Mouse (Mus musculus) CH12.LX (cell line): ENCODE data around the gene Tysnd1. TPM values are rescaled to one million over a fixed set of nuclear protein-coding genes. Genes with fewer than 3 reads are reported as not detected.

ENCODE experiments used
- DNase-seq: peaks from one replicate; pipeline ENCODE4 v3.0.0-alpha.2; 2013; ENCODE audit errors: extremely low read depth
- H3K27ac ChIP-seq: 2 replicates; pipeline ENCODE4 v1.5.1; 2012; ENCODE audit warnings: low read depth, mild to moderate bottlenecking, control low read depth, moderate library complexity; ENCODE audit not compliant: insufficient read depth
- H3K27me3 ChIP-seq: replicated peaks from 2 replicates; pipeline ENCODE3; 2012; ENCODE audit warnings: inconsistent platforms
- H3K36me3 ChIP-seq, 2 experiments: replicated peaks in 1 of 2; 2 replicates each; pipeline versions ENCODE3 to v1.6.1; 2012; ENCODE audit warnings: inconsistent platforms in 1 of 2, low read length in 1 of 2, mild to moderate bottlenecking in 1 of 2, mixed read lengths in 1 of 2, moderate library complexity in 1 of 2; ENCODE audit not compliant: control insufficient read depth in 1 of 2, insufficient read depth in 1 of 2
- H3K4me1 ChIP-seq, 2 experiments: 2 replicates each; pipeline ENCODE4 v1.6.1; 2012; ENCODE audit warnings: inconsistent platforms in 1 of 2, moderate library complexity in 1 of 2; ENCODE audit not compliant: insufficient read depth in 2 of 2, control insufficient read depth in 1 of 2
- H3K4me2 ChIP-seq: 2 replicates; pipeline ENCODE4 v1.6.1; 2012; ENCODE audit warnings: low read depth, mild to moderate bottlenecking, control low read depth; ENCODE audit not compliant: poor library complexity, insufficient read depth, severe bottlenecking
- H3K4me3 ChIP-seq, 3 experiments: fragments of 150-350 bp in 1 of 3; sonication (generic) in 1 of 3; replicated peaks in 1 of 3; 2 replicates each; pipeline versions ENCODE3 to v1.5.1; 2011 to 2012; ENCODE audit warnings: low read depth in 2 of 3, low read length in 2 of 3, mild to moderate bottlenecking in 2 of 3, moderate library complexity in 2 of 3, control low read depth in 1 of 3, improper control_type of control experiment in 1 of 3, inconsistent platforms in 1 of 3, mixed read lengths in 1 of 3; ENCODE audit not compliant: poor library complexity in 1 of 3
- H3K79me2 ChIP-seq: replicated peaks from 2 replicates; pipeline ENCODE4 v1.6.1; 2012; ENCODE audit warnings: mild to moderate bottlenecking, moderate library complexity; ENCODE audit not compliant: control insufficient read depth, poor library complexity, insufficient read depth, severe bottlenecking; ENCODE audit errors: extremely low read depth
- H3K9ac ChIP-seq: 2 replicates; pipeline ENCODE4 v1.6.1; 2012; ENCODE audit warnings: low read depth, mild to moderate bottlenecking, control low read depth, moderate library complexity; ENCODE audit not compliant: insufficient read depth
- H3K9me3 ChIP-seq: replicated peaks from 2 replicates; pipeline ENCODE3; 2012; ENCODE audit warnings: low read length, inconsistent platforms, mixed read lengths
- BHLHE40 ChIP-seq: IDR thresholded peaks from 2 replicates; pipeline ENCODE4 v1.6.1; 2011; ENCODE audit warnings: mild to moderate bottlenecking, low read depth, low read length, improper control_type of control experiment
- CHD2 ChIP-seq: IDR thresholded peaks from 2 replicates; pipeline ENCODE4 v1.6.1; 2011; ENCODE audit warnings: low read length, improper control_type of control experiment
- CTCF ChIP-seq, 2 experiments: IDR thresholded peaks in 1 of 2; conservative IDR thresholded peaks in 1 of 2; 2 replicates each; pipeline ENCODE4 v1.5.1; 2011 to 2012; ENCODE audit warnings: low read depth in 2 of 2, low read length in 2 of 2, improper control_type of control experiment in 1 of 2, inconsistent platforms in 1 of 2, mild to moderate bottlenecking in 1 of 2, moderate library complexity in 1 of 2
- ELF1 ChIP-seq: IDR thresholded peaks from 2 replicates; pipeline ENCODE4 v1.6.1; 2014; ENCODE audit warnings: low read depth, mild to moderate bottlenecking, inconsistent platforms, low read length, improper control_type of control experiment
- EP300 ChIP-seq: IDR thresholded peaks from 2 replicates; pipeline ENCODE4 v1.6.1; 2011; ENCODE audit warnings: low read length, improper control_type of control experiment
- IRF4 ChIP-seq: IDR thresholded peaks from 2 replicates; pipeline ENCODE4 v1.6.1; 2014; ENCODE audit warnings: low read depth, mild to moderate bottlenecking, inconsistent platforms, low read length, improper control_type of control experiment
- JUN ChIP-seq: IDR thresholded peaks from 2 replicates; pipeline ENCODE4 v1.6.1; 2011; ENCODE audit warnings: low read depth, mild to moderate bottlenecking, low read length, improper control_type of control experiment, moderate library complexity; ENCODE audit not compliant: insufficient read depth
- JUND ChIP-seq: conservative IDR thresholded peaks from 2 replicates; pipeline ENCODE4 v1.6.1; 2011; ENCODE audit warnings: low read depth, low read length, improper control_type of control experiment
- MAFK ChIP-seq: IDR thresholded peaks from 2 replicates; pipeline ENCODE4 v1.6.1; 2011; ENCODE audit warnings: low read length, improper control_type of control experiment; ENCODE audit not compliant: insufficient replicate concordance
- MAX ChIP-seq: IDR thresholded peaks from 2 replicates; pipeline ENCODE4 v1.6.1; 2011; ENCODE audit warnings: low read length, improper control_type of control experiment
- MEF2A ChIP-seq: IDR thresholded peaks from 2 replicates; pipeline ENCODE4 v1.6.1; 2014; ENCODE audit warnings: low read depth, mild to moderate bottlenecking, inconsistent platforms, low read length, improper control_type of control experiment, borderline replicate concordance
- MXI1 ChIP-seq: IDR thresholded peaks from 2 replicates; pipeline ENCODE4 v1.6.1; 2011; ENCODE audit warnings: mild to moderate bottlenecking, low read depth, low read length, improper control_type of control experiment
- MYC ChIP-seq: IDR thresholded peaks from 2 replicates; pipeline ENCODE4 v1.6.1; 2011; ENCODE audit warnings: low read depth, mild to moderate bottlenecking, improper control_type of control experiment, low read length
- NELFE ChIP-seq: IDR thresholded peaks from 2 replicates; pipeline ENCODE4 v1.6.1; 2011; ENCODE audit warnings: low read depth, low read length, improper control_type of control experiment
- PAX5 ChIP-seq: IDR thresholded peaks from 2 replicates; pipeline ENCODE4 v1.6.1; 2012; ENCODE audit warnings: low read length, inconsistent platforms, mixed read lengths
- POLR2A ChIP-seq: IDR thresholded peaks from 2 replicates; pipeline ENCODE4 v1.6.1; 2011; ENCODE audit warnings: low read depth, mild to moderate bottlenecking, improper control_type of control experiment, low read length
- POLR2AphosphoS2 ChIP-seq: IDR thresholded peaks from 2 replicates; pipeline ENCODE4 v1.6.1; 2011; ENCODE audit warnings: low read depth, low read length, improper control_type of control experiment
- RAD21 ChIP-seq: IDR thresholded peaks from 2 replicates; pipeline ENCODE4 v1.6.1; 2011; ENCODE audit warnings: low read depth, mild to moderate bottlenecking, low read length, improper control_type of control experiment, moderate library complexity
- RCOR1 ChIP-seq: conservative IDR thresholded peaks from 2 replicates; pipeline ENCODE4 v1.6.1; 2012; ENCODE audit warnings: low read depth, mild to moderate bottlenecking, inconsistent platforms, low read length, improper control_type of control experiment
- SIN3A ChIP-seq: IDR thresholded peaks from 2 replicates; pipeline ENCODE4 v1.6.1; 2012; ENCODE audit warnings: low read length, improper control_type of control experiment, inconsistent platforms
- TBP ChIP-seq: conservative IDR thresholded peaks from 2 replicates; pipeline ENCODE4 v1.6.1; 2011; ENCODE audit warnings: low read depth, low read length, improper control_type of control experiment
- UBTF ChIP-seq: IDR thresholded peaks from 2 replicates; pipeline ENCODE4 v1.6.1; 2012; ENCODE audit warnings: low read depth, mild to moderate bottlenecking, inconsistent platforms, low read length, improper control_type of control experiment, moderate library complexity
- USF1 ChIP-seq: IDR thresholded peaks from 2 replicates; pipeline ENCODE4 v1.6.1; 2014; ENCODE audit warnings: low read depth, mild to moderate bottlenecking, inconsistent platforms, low read length, improper control_type of control experiment
- USF2 ChIP-seq: conservative IDR thresholded peaks from 2 replicates; pipeline ENCODE4 v1.6.1; 2011; ENCODE audit warnings: low read depth, low read length, improper control_type of control experiment
- ZKSCAN1 ChIP-seq: IDR thresholded peaks from 2 replicates; pipeline ENCODE4 v1.6.1; 2012; ENCODE audit warnings: low read depth, inconsistent platforms, low read length, improper control_type of control experiment, borderline replicate concordance
- ZMIZ1 ChIP-seq: IDR thresholded peaks from 2 replicates; pipeline ENCODE4 v1.6.1; 2012; ENCODE audit warnings: low read depth, mild to moderate bottlenecking, inconsistent platforms, low read length, improper control_type of control experiment
- ZNF384 ChIP-seq: IDR thresholded peaks from 2 replicates; pipeline ENCODE4 v1.6.1; 2012; ENCODE audit warnings: low read depth, low read length, improper control_type of control experiment, inconsistent platforms
- dilution Hi-C: fragments of 300-500 bp; cut with MboI; formaldehyde crosslinking; loops from 2 replicates; pipeline ENCODE4 v1.14.3; 2020; ENCODE audit warnings: low sequenced_read_pairs; ENCODE audit not compliant: extremely low pct_unique_long_range_greater_than_20kb, extremely low pct_ligation_motif_present
- in situ Hi-C: fragments of 300-500 bp; cut with MboI; formaldehyde crosslinking; loops from 3 replicates; pipeline ENCODE4 v1.14.3; 2019; ENCODE audit warnings: low sequenced_read_pairs, low pct_ligation_motif_present, low pct_unique_long_range_greater_than_20kb, mixed read lengths
- polyA plus RNA-seq: library from polyadenylated mRNA; unstranded; fragments of >175 nt; gene quantifications from 2 replicates; pipeline ENCODE4 v1.2.1, GENCODE M21; 2012; ENCODE audit warnings: low read depth; ENCODE audit not compliant: insufficient read length
- total RNA-seq, 2 experiments: library from RNA; depleted of rRNA; stranded (reverse); fragments of 300-350 nt in 1 of 2; fragments of >200 nt in 1 of 2; gene quantifications; 2 replicates each; pipeline ENCODE4 v1.2.3; 2012 to 2014

Gene Tysnd1
- total and polyA plus RNA-seq, 3 experiments: 23.2 to 45.1 (median 38.9) TPM

DNA sequence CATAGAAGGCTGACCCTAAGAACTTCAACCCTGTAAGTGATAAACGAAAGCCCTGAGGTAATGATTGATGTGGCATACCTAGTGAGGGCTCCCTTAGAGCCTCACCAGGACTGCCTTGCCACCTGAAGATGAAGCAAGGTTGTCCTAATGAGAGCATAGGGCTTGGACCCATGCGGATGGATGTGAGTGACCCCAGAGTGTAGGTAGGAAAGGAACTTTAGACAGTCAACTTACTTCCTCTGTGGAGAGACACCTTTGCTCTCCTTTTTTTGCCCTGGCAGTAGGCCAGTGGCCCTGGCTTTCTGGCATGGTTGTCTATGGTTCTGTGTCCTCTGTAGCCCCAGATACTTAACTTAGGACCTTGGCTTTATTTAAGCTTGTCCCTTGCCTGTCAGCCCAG is 1.7 kb downstream of the Tysnd1 start:
- Histone ChIP-seq H3K36me3 (peaks cover 8 to 61% of the 10 kb centered on the region in 2 experiments), H3K9ac (no peak overlapping the region), H3K4me1 (peaks cover 5 to 16% of the 10 kb centered on the region in 2 experiments; a peak in 3 of 4 replicates), H3K27ac (no peak overlapping the region), H3K79me2 (no peaks in the 10 kb centered on the region), H3K9me3 (no peaks in the 10 kb centered on the region), H3K4me3 (peak overlapping the region in 2 of 3 experiments; percentile 74 to 96), H3K4me2 (peak overlapping the region; percentile 19; the same call in 1 of the 2 replicates), H3K27me3 (no peaks in the 10 kb centered on the region)
- TF ChIP-seq CTCF (conservative IDR thresholded peaks at IDR 0.05 in 1 of 2, IDR thresholded peaks at IDR 0.05 in 1 of 2; ENCODE audit: low read depth in 2 of 2, low read length in 2 of 2): no peak
- TF ChIP-seq UBTF: no peak
- TF ChIP-seq JUND: no peak
- TF ChIP-seq BHLHE40: no peak
- TF ChIP-seq ZKSCAN1: no peak
- no peak for TF ChIP-seq POLR2AphosphoS2
- TF ChIP-seq EP300: no peak
- no peak for TF ChIP-seq RAD21
- TF ChIP-seq CHD2: no peak
- TF ChIP-seq USF1: no peak
- no peak for TF ChIP-seq RCOR1
- no peak for TF ChIP-seq ZNF384
- no peak for TF ChIP-seq MXI1
- TF ChIP-seq MAFK: no peak
- no peak for TF ChIP-seq MYC
- no peak for TF ChIP-seq PAX5
- no peak for TF ChIP-seq NELFE
- TF ChIP-seq IRF4: no peak
- in situ Hi-C loops (no loop called here), dilution Hi-C loops (no loop called here)
- no peak for DNase-seq

DNA sequence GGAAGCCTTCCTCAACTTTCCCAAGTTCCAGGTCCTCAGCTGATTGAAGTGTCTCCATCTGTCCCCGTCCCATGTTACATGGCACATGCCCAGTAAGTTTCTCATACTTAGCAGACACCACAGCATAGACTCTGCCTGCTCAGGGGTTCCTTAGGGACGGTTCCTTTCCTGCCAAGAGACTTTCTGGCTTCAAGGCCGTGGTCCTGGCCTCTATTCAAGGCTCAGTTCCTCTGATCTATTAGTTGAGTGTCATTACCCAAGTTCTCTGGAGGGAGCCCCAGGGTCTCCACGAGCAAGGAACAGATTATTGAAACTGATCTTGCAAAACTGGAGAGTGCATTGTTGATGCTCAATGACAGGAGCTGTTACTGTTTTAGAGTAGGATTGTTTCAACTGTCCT is 9.3 kb downstream of the Tysnd1 start:
- no peak for DNase-seq
- Histone ChIP-seq H3K4me2 (no peak overlapping the region), H3K36me3 (peaks cover 17 to 43% of the 10 kb centered on the region in 2 experiments), H3K27me3 (no peaks in the 10 kb centered on the region), H3K9me3 (no peaks in the 10 kb centered on the region), H3K4me1 (peaks cover 0 to 18% of the 10 kb centered on the region in 2 experiments; a peak in 2 of 4 replicates), H3K4me3 (no peak overlapping the region), H3K79me2 (no peaks in the 10 kb centered on the region), H3K9ac (no peak overlapping the region), H3K27ac (no peak overlapping the region)
- dilution Hi-C loops (no loop called here), in situ Hi-C loops (no loop called here)
- no peak for TF ChIP-seq ZNF384
- no peak for TF ChIP-seq ELF1
- TF ChIP-seq MEF2A: no peak
- no peak for TF ChIP-seq USF2
- TF ChIP-seq JUND: no peak
- no peak for TF ChIP-seq ZKSCAN1
- no peak for TF ChIP-seq NELFE
- no peak for TF ChIP-seq SIN3A
- TF ChIP-seq ZMIZ1: no peak
- TF ChIP-seq JUN: no peak
- no peak for TF ChIP-seq MYC
- TF ChIP-seq CTCF (conservative IDR thresholded peaks at IDR 0.05 in 1 of 2, IDR thresholded peaks at IDR 0.05 in 1 of 2; ENCODE audit: low read depth in 2 of 2, low read length in 2 of 2): no peak
- TF ChIP-seq EP300: no peak
- no peak for TF ChIP-seq UBTF
- TF ChIP-seq POLR2A: no peak
- no peak for TF ChIP-seq TBP
- no peak for TF ChIP-seq MAX
- TF ChIP-seq IRF4: no peak
- TF ChIP-seq, all 38 proteins: peak for 0
